Mouse (Mus musculus): ENCODE results near the gene Vav3.

DNA sequence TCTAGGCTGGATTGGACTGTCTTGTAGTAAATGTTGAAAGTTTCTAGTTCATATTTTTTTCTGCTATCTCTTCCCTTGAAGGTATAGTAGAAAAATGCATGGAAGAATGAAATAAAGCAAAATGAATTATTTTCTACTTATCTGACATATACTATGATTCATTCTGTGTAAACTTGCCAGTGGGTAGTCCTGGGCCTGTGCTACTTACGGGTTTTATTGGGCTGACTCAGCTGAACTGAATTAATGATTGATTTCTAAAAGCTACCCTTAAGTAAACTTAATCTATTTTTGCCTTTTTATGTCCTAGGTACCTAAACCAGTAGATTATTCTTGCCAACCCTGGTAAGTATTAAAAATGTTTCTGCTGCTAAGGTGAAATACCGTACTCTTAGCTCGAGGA, 311.0 kb downstream of the Vav3 start:
- TF ChIP-seq POLR2A (IDR thresholded peaks at IDR 0.05; ENCODE audit: low read depth, low read length) (no peak), CTCF (IDR thresholded peaks at IDR 0.05; ENCODE audit: borderline replicate concordance, insufficient read depth, low read length) (no peak)

Data from embryonic fibroblast, embryonic 13.5 days (primary cell).